Mouse (Mus musculus) naive thymus-derived CD4-positive, alpha-beta T cell, adult 5 months (primary cell): ENCODE results near the gene Il25. TPM values are rescaled to one million over a fixed set of nuclear protein-coding genes. Genes with fewer than 3 reads are reported as not detected.

Experiments
- polyA plus RNA-seq: library from polyadenylated mRNA; unstranded; fragments of 100-300 nt; shearing (Covaris generic); gene quantifications from one replicate; pipeline ENCODE4 v1.2.1, GENCODE M21; 2017

The Il25 gene
- not detected for polyA plus RNA-seq

GRCm38 (mm10) chr14:54932645-54933150 is at the start of gene Il25:
Gene Il25, plus strand, starts transcription at chr14:54932695.

GRCm38 (mm10) chr14:54883154-54884021 is 49.1 kb upstream of the Il25 start, which contains the start of the genes Bcl2l2 and Gm20521:
Gene Bcl2l2, plus strand, starts transcription at chr14:54883377.
Gene Gm20521, plus strand, starts transcription at chr14:54883441.

GRCm38 (mm10) chr14:54892200-54892599 is 40.3 kb upstream of the Il25 start, which contains the start of gene Pabpn1:
Gene Pabpn1, plus strand, starts transcription at chr14:54892500.

GRCm38 (mm10) chr14:54912886-54913285 is 19.6 kb upstream of the Il25 start, which contains the start of gene Slc22a17:
Gene Slc22a17, minus strand, starts transcription at chr14:54913132.

GRCm38 (mm10) chr14:54925349-54926342 is 6.8 kb upstream of the Il25 start, which contains the start of gene Efs:
Gene Efs, minus strand, starts transcription at chr14:54926126.

DNA sequence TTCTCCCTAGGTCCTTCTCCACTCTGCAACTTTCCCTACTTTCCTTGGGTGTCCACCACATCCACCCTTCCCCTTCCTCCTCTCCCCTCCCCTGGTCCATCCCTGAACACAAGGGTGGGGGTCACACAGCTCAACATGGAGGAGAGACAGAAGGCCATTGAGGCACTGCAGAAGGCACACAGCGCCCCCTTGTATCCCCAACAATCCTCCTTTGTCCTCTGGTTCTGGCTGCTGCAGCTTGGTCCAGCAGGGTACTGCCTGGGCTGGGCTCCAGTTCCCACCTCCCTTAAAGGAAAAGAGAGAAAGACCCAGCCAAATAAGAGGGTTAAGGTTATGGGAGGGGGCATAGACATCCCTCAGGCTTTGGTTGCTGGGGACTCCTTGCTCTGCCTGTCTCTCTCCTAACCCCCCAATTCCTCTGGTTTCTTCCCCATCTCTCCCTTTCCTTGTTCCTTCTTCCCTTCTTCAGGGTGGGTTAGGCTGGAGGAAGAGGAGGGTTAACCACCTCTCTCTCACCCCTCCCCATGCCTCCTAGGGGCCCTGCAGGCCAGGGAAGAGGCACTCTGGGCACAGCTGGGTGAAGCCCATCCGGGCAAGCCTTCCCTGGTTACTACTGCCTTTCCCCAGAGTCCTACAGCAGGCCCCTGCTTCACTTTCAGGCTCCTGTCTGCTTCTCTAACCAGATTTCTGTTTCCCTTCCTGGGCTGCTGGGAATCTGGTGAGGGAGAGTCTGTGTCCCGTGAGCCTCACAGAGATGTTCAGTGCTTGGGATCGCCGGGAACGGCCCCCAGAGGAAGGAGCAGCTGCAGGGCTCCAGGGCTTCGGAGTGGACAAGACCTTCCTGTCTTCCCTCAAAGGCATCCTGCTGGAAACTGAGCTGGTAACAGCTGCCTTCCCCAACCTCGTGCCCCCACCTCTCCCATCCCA is 3.7 kb downstream of the Il25 start, which contains the start of gene Cmtm5:
Gene Cmtm5, plus strand, starts transcription at position 358 of the 927 bp plus-strand sequence.

GRCm38 (mm10) chr14:54966320-54966977 is 34.0 kb downstream of the Il25 start, which contains the start of gene Myh6:
Gene Myh6, minus strand, starts transcription at chr14:54966927.

DNA sequence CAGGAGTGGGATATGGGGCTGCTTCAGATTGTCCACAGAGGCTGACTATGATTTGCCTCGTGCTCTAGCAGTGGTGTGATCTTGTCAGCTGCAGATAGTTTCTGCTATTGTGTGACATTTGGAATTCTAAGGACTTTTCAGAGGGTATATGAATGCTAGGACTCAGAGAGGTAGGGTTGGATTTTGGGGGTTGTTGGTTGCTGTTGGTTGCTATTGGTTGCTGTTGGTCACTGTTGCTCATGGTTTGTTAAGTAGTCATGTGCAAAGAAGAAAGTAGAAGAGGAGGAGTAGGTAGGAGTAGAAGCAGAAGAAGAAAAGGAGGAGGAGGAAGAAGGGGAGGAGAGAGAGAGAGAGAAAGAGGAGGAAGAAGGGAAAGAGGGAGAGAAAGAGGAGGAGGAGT is 44.1 kb downstream of the Il25 start, which contains the start of gene Gm17428:
Gene Gm17428, plus strand, starts transcription at position 301 of the 400 bp plus-strand sequence.

Other genes with a start within 250 kb of the Il25 start
- gene 1700123O20Rik, start 246.5 kb upstream of the Il25 start, polyA plus RNA-seq, result 72.4 TPM
- 153 TPM for gene Acin1, start 245.8 kb upstream of the Il25 start, polyA plus RNA-seq
- not detected for gene Gm29776, start 233.9 kb upstream of the Il25 start, polyA plus RNA-seq
- gene Cebpe, start 220.5 kb upstream of the Il25 start, polyA plus RNA-seq, result not detected
- not detected for gene Slc7a8, start 150.7 kb upstream of the Il25 start, polyA plus RNA-seq
- gene Rnf212b, start 118.6 kb upstream of the Il25 start, polyA plus RNA-seq, result not detected
- gene Homez, start 61.7 kb upstream of the Il25 start, polyA plus RNA-seq, result 3.7 TPM
- 2.7 TPM for gene Ppp1r3e, start 55.1 kb upstream of the Il25 start, polyA plus RNA-seq
- gene Bcl2l2, start 49.3 kb upstream of the Il25 start, polyA plus RNA-seq, result 0.25 TPM
- not detected for gene Gm20521, start 49.3 kb upstream of the Il25 start, polyA plus RNA-seq
- gene Pabpn1, start 40.2 kb upstream of the Il25 start, polyA plus RNA-seq, result 229 TPM
- 2.7 TPM for gene Slc22a17, start 19.6 kb upstream of the Il25 start, polyA plus RNA-seq
- not detected for gene Efs, start 6.6 kb upstream of the Il25 start, polyA plus RNA-seq
- gene Cmtm5, start 3.6 kb downstream of the Il25 start, polyA plus RNA-seq, result not detected
- gene Myh6, start 34.2 kb downstream of the Il25 start, polyA plus RNA-seq, result not detected
- not detected for gene Gm17428, start 44.2 kb downstream of the Il25 start, polyA plus RNA-seq
- not detected for gene Myh7, start 61.9 kb downstream of the Il25 start, polyA plus RNA-seq
- 144 TPM for gene Ngdn, start 82.8 kb downstream of the Il25 start, polyA plus RNA-seq
- 4.0 TPM for gene Zfhx2, start 159.6 kb downstream of the Il25 start, polyA plus RNA-seq
- gene Thtpa, start 162.1 kb downstream of the Il25 start, polyA plus RNA-seq, result 3.3 TPM
- 137 TPM for gene Ap1g2, start 173.9 kb downstream of the Il25 start, polyA plus RNA-seq
- not detected for gene Jph4, start 184.2 kb downstream of the Il25 start, polyA plus RNA-seq